Mouse (Mus musculus) layer of hippocampus, postnatal 10 days (tissue): ENCODE data around the gene St8sia1. TPM values are rescaled to one million over a fixed set of nuclear protein-coding genes. Genes with fewer than 3 reads are reported as not detected.

Experiments used
- DNase-seq, 2 experiments: peaks; one replicate each; pipeline ENCODE4 v3.0.0; 2021; ENCODE audit warnings: low spot score in 2 of 2
- total RNA-seq, 2 experiments: library from RNA; stranded (reverse); gene quantifications; 2 replicates each; pipeline ENCODE4 v1.2.3; 2021

St8sia1 gene
- total RNA-seq, 2 experiments from 2014 or later: 33.8 to 36.2 TPM

GRCm38 (mm10) chr6:142979665-142980660 lies 15.7 kb upstream of the St8sia1 start:
- no peak for DNase-seq

- DNase-seq: no peak
Observed at GRCm38 (mm10) chr6:142977221-142977620, 13.0 kb upstream of the St8sia1 start.

- DNase-seq: no peak
Observed at GRCm38 (mm10) chr6:142973289-142973688, 9.0 kb upstream of the St8sia1 start.

- DNase-seq: no peak
Observed at GRCm38 (mm10) chr6:142972205-142972604, 8.0 kb upstream of the St8sia1 start.

GRCm38 (mm10) chr6:142967407-142967806 lies 3.2 kb upstream of the St8sia1 start:
- DNase-seq: no peak

GRCm38 (mm10) chr6:142964531-142965385 lies 506 bp upstream of the St8sia1 start:
- peak; percentile 81 to 85 for DNase-seq

GRCm38 (mm10) chr6:142963480-142964075 lies 674 bp downstream of the St8sia1 start:
- no peak for DNase-seq

GRCm38 (mm10) chr6:142962881-142963280 lies 1.4 kb downstream of the St8sia1 start:
- no peak for DNase-seq

GRCm38 (mm10) chr6:142962476-142962875 lies 1.8 kb downstream of the St8sia1 start:
- no peak for DNase-seq

GRCm38 (mm10) chr6:142961721-142962455 lies 2.4 kb downstream of the St8sia1 start:
- DNase-seq: no peak

GRCm38 (mm10) chr6:142956556-142956955 lies 7.7 kb downstream of the St8sia1 start:
- no peak for DNase-seq

GRCm38 (mm10) chr6:142955281-142955680 lies 9.0 kb downstream of the St8sia1 start:
- no peak for DNase-seq

GRCm38 (mm10) chr6:142953189-142953588 lies 11.1 kb downstream of the St8sia1 start:
- no peak for DNase-seq

- no peak for DNase-seq
Observed at GRCm38 (mm10) chr6:142952361-142952954, 11.8 kb downstream of the St8sia1 start.

GRCm38 (mm10) chr6:142951564-142952308 lies 12.5 kb downstream of the St8sia1 start:
- peak in 1 of 2 experiments; percentile 38 for DNase-seq

- no peak for DNase-seq
Observed at GRCm38 (mm10) chr6:142950354-142950753, 13.9 kb downstream of the St8sia1 start.

GRCm38 (mm10) chr6:142948955-142949357 lies 15.3 kb downstream of the St8sia1 start:
- DNase-seq: peak; percentile 55 to 68

GRCm38 (mm10) chr6:142947029-142947428 lies 17.2 kb downstream of the St8sia1 start:
- no peak for DNase-seq

- no peak for DNase-seq
Observed at GRCm38 (mm10) chr6:142946069-142946871, 18.0 kb downstream of the St8sia1 start.
